8 mouse cellular contexts compared by ENCODE assay signal in genomic region chr10:127189116-127189650, GRCm38 (mm10). TPM values are rescaled to one million over a fixed set of nuclear protein-coding genes. Genes with fewer than 3 reads are reported as not detected.
DNase-seq lines count a peak whose midpoint lies in the region; ATAC-seq and TF ChIP-seq lines count a peak whose summit lies in the region.

No protein-coding gene starts in this region.

- DNase-seq in kidney, adult 9 months, result no peak
- DNase-seq in hindbrain, postnatal 0 days (ENCODE audit: low spot score), result peak; percentile 26
- peak; percentile 61 for DNase-seq in lung, postnatal 10 days
- peak; percentile 58 for DNase-seq in splenic B cell, adult 2 months (ENCODE audit: low read depth, low spot score)
- DNase-seq in yolk sac, embryonic 10.5 days (ENCODE audit: low spot score), result no peak

- peak overlapping the region; percentile 72 for H3K4me3 ChIP-seq in kidney, embryonic 15.5 days (replicated peaks)
- peak overlapping the region; percentile 56 for H3K4me3 ChIP-seq in brown adipose tissue, adult 24 weeks (ENCODE audit: insufficient read depth, low read depth, low read length)
- H3K4me3 ChIP-seq in forebrain, embryonic 16.5 days (replicated peaks; ENCODE audit: low read length), result peak overlapping the region; percentile 82
- H3K4me3 ChIP-seq in hindbrain, postnatal 0 days (ENCODE audit: low read length), result peak overlapping the region; percentile 59

- peak overlapping the region; percentile 78 for H3K9ac ChIP-seq in kidney, embryonic 15.5 days
- peak overlapping the region; percentile 93 for H3K9ac ChIP-seq in forebrain, embryonic 16.5 days (replicated peaks; ENCODE audit: low read depth, low read length)
- H3K9ac ChIP-seq in hindbrain, postnatal 0 days (replicated peaks; ENCODE audit: low read length), result peak overlapping the region; percentile 74

- WGBS in kidney, embryonic 15.5 days, result 2% methylated on average over 26 of the region's 26 CpGs
- under 1% methylated on average over 26 of the region's 26 CpGs for WGBS in forebrain, embryonic 16.5 days
- 3% methylated on average over 26 of the region's 26 CpGs for WGBS in hindbrain, postnatal 0 days

- ATAC-seq in kidney, embryonic 15.5 days (replicated peaks; ENCODE audit: low FRiP score), result no peak; the same call in none of the 2 replicates
- ATAC-seq in forebrain, embryonic 16.5 days, result peak; percentile 30
- ATAC-seq in hindbrain, postnatal 0 days, result peak; percentile 15; the same call in 1 of the 2 replicates

- H3K4me2 ChIP-seq in kidney, embryonic 15.5 days, result peak overlapping the region; percentile 94
- H3K4me2 ChIP-seq in forebrain, embryonic 16.5 days (ENCODE audit: low read length), result peak overlapping the region; percentile 92
- peak overlapping the region; percentile 98 for H3K4me2 ChIP-seq in hindbrain, postnatal 0 days (ENCODE audit: low read depth, low read length)

- H3K27me3 ChIP-seq in kidney, embryonic 15.5 days, result peaks cover 4% of the 10 kb centered on the region; the same call in 1 of the 2 replicates
- no peaks in the 10 kb centered on the region for H3K27me3 ChIP-seq in forebrain, embryonic 16.5 days (replicated peaks; ENCODE audit: control insufficient read depth, insufficient read depth, low read length)
- H3K27me3 ChIP-seq in hindbrain, postnatal 0 days (ENCODE audit: insufficient read depth, low read length), result no peaks in the 10 kb centered on the region
- peaks cover 6% of the 10 kb centered on the region for H3K27me3 ChIP-seq in splenic B cell, adult 2 months (ENCODE audit: control insufficient read depth, insufficient read depth, low read length, poor library complexity, severe bottlenecking)

- peaks cover 47% of the 10 kb centered on the region for H3K36me3 ChIP-seq in kidney, embryonic 15.5 days
- H3K36me3 ChIP-seq in forebrain, embryonic 16.5 days (ENCODE audit: control insufficient read depth, insufficient read depth), result peaks cover 4% of the 10 kb centered on the region; the same call in 1 of the 2 replicates
- H3K36me3 ChIP-seq in hindbrain, postnatal 0 days (ENCODE audit: insufficient read depth, low read length), result peaks cover 4% of the 10 kb centered on the region
- H3K36me3 ChIP-seq in splenic B cell, adult 2 months (ENCODE audit: control insufficient read depth, insufficient read depth, low read length, poor library complexity, severe bottlenecking), result no peaks in the 10 kb centered on the region

- peak overlapping the region; percentile 93 for H3K27ac ChIP-seq in kidney, embryonic 15.5 days
- peak overlapping the region; percentile 53 for H3K27ac ChIP-seq in brown adipose tissue, adult 24 weeks (replicated peaks; ENCODE audit: low read depth, low read length)
- H3K27ac ChIP-seq in forebrain, embryonic 16.5 days (ENCODE audit: low read length), result peak overlapping the region; percentile 88
- peak overlapping the region; percentile 51; the same call in 1 of the 2 replicates for H3K27ac ChIP-seq in hindbrain, postnatal 0 days

- no peaks in the 10 kb centered on the region for H3K9me3 ChIP-seq in kidney, embryonic 15.5 days (replicated peaks)
- H3K9me3 ChIP-seq in forebrain, embryonic 16.5 days (ENCODE audit: control insufficient read depth, low read length), result no peaks in the 10 kb centered on the region
- no peaks in the 10 kb centered on the region for H3K9me3 ChIP-seq in hindbrain, postnatal 0 days (ENCODE audit: low read length)

- H3K4me1 ChIP-seq in kidney, embryonic 15.5 days, result peaks cover 71% of the 10 kb centered on the region
- no peaks in the 10 kb centered on the region for H3K4me1 ChIP-seq in brown adipose tissue, adult 24 weeks (ENCODE audit: control insufficient read depth, insufficient read depth, insufficient read length, low read length)
- H3K4me1 ChIP-seq in forebrain, embryonic 16.5 days (replicated peaks; ENCODE audit: control insufficient read depth, insufficient read depth, low read length), result peaks cover 28% of the 10 kb centered on the region
- H3K4me1 ChIP-seq in hindbrain, postnatal 0 days (ENCODE audit: insufficient read depth, low read length), result peaks cover 8% of the 10 kb centered on the region

- no peak for TF ChIP-seq CTCF in hindbrain, postnatal 0 days (IDR thresholded peaks at IDR 0.05; ENCODE audit: low read depth)

RNA-seq across cellular contexts. Expression of gene Arhgef25, which starts 0.7 kb away (rescaled TPM):
- 40.6 and 52.6 TPM in 2 replicates for polyA plus RNA-seq in kidney, embryonic 15.5 days (2015; fragmentation: Nextera tagmentation; extraction: Ambion mirVana)
- 2.0 and 4.0 TPM in 2 replicates for polyA plus RNA-seq in brown adipose tissue, adult 24 weeks (2012; ENCODE audit: insufficient read depth, insufficient read length, missing spikeins)
- 32.3 and 33.0 TPM in 2 replicates for polyA plus RNA-seq in forebrain, embryonic 16.5 days (2015; fragmentation: Nextera tagmentation; extraction: Ambion mirVana)
- 61.0 and 65.4 TPM in 2 replicates for total RNA-seq in hindbrain, postnatal 0 days (2014; rRNA removed)
- 20.3 and 21.6 TPM in 2 replicates for polyA plus RNA-seq in hindbrain, postnatal 0 days (2015; fragmentation: Nextera tagmentation; extraction: Ambion mirVana)

RNA-seq across cellular contexts. Expression of gene Dtx3, which starts 6.3 kb away (rescaled TPM):
- polyA plus RNA-seq in kidney, embryonic 15.5 days (2015; fragmentation: Nextera tagmentation; extraction: Ambion mirVana), result 100 and 129 TPM in 2 replicates
- polyA plus RNA-seq in brown adipose tissue, adult 24 weeks (2012; ENCODE audit: insufficient read depth, insufficient read length, missing spikeins), result 5.0 and 5.8 TPM in 2 replicates
- 179 and 224 TPM in 2 replicates for polyA plus RNA-seq in forebrain, embryonic 16.5 days (2015; fragmentation: Nextera tagmentation; extraction: Ambion mirVana)
- total RNA-seq in hindbrain, postnatal 0 days (2014; rRNA removed), result 233 and 240 TPM in 2 replicates
- polyA plus RNA-seq in hindbrain, postnatal 0 days (2015; fragmentation: Nextera tagmentation; extraction: Ambion mirVana), result 170 and 185 TPM in 2 replicates

RNA-seq across cellular contexts. Expression of gene Slc26a10, which starts 8.7 kb away (rescaled TPM):
- 3.1 and 3.3 TPM in 2 replicates for polyA plus RNA-seq in kidney, embryonic 15.5 days (2015; fragmentation: Nextera tagmentation; extraction: Ambion mirVana)
- polyA plus RNA-seq in brown adipose tissue, adult 24 weeks (2012; ENCODE audit: insufficient read depth, insufficient read length, missing spikeins), result 1.0 and 4.8 TPM in 2 replicates
- 1.0 and 1.6 TPM in 2 replicates for polyA plus RNA-seq in forebrain, embryonic 16.5 days (2015; fragmentation: Nextera tagmentation; extraction: Ambion mirVana)
- 0.31 TPM in 1 of 2 replicates, not detected in the other for total RNA-seq in hindbrain, postnatal 0 days (2014; rRNA removed)
- 0.79 and 1.1 TPM in 2 replicates for polyA plus RNA-seq in hindbrain, postnatal 0 days (2015; fragmentation: Nextera tagmentation; extraction: Ambion mirVana)

RNA-seq across cellular contexts. Expression of gene Pip4k2c, which starts 22.2 kb away (rescaled TPM):
- polyA plus RNA-seq in kidney, embryonic 15.5 days (2015; fragmentation: Nextera tagmentation; extraction: Ambion mirVana), result 41.1 and 43.5 TPM in 2 replicates
- 15.4 and 18.5 TPM in 2 replicates for polyA plus RNA-seq in brown adipose tissue, adult 24 weeks (2012; ENCODE audit: insufficient read depth, insufficient read length, missing spikeins)
- 26.7 and 28.4 TPM in 2 replicates for polyA plus RNA-seq in forebrain, embryonic 16.5 days (2015; fragmentation: Nextera tagmentation; extraction: Ambion mirVana)
- 18.3 and 22.8 TPM in 2 replicates for total RNA-seq in hindbrain, postnatal 0 days (2014; rRNA removed)
- polyA plus RNA-seq in hindbrain, postnatal 0 days (2015; fragmentation: Nextera tagmentation; extraction: Ambion mirVana), result 19.9 and 20.2 TPM in 2 replicates

RNA-seq across cellular contexts. Expression of gene B4galnt1, which starts 24.2 kb away (rescaled TPM):
- 7.5 and 7.7 TPM in 2 replicates for polyA plus RNA-seq in kidney, embryonic 15.5 days (2015; fragmentation: Nextera tagmentation; extraction: Ambion mirVana)
- polyA plus RNA-seq in brown adipose tissue, adult 24 weeks (2012; ENCODE audit: insufficient read depth, insufficient read length, missing spikeins), result 0.95 and 1.8 TPM in 2 replicates
- polyA plus RNA-seq in forebrain, embryonic 16.5 days (2015; fragmentation: Nextera tagmentation; extraction: Ambion mirVana), result 41.5 and 45.8 TPM in 2 replicates
- 111 and 112 TPM in 2 replicates for total RNA-seq in hindbrain, postnatal 0 days (2014; rRNA removed)
- 56.7 and 65.3 TPM in 2 replicates for polyA plus RNA-seq in hindbrain, postnatal 0 days (2015; fragmentation: Nextera tagmentation; extraction: Ambion mirVana)

Comparison
In these comparisons a context has a peak if more than half of its experiments do, and no peak if none do; other contexts are left out.
1. DNase-seq: peak in hindbrain, postnatal 0 days (single experiment), lung, postnatal 10 days (single experiment) and splenic B cell, adult 2 months (single experiment); none in kidney, adult 9 months (single experiment) and yolk sac, embryonic 10.5 days (single experiment).
2. RNA of gene Dtx3, which starts 6.3 kb away (polyA plus RNA-seq): 179 to 224 TPM in forebrain, embryonic 16.5 days, 170 to 185 TPM in hindbrain, postnatal 0 days and 100 to 129 TPM in kidney, embryonic 15.5 days; 5.0 to 5.8 TPM in brown adipose tissue, adult 24 weeks; every median in the first group is over 10 times any median in the second.
3. Peak in every context shown above with its lines, with median percentiles within 50 percentile points of each other: H3K27ac ChIP-seq, H3K4me2 ChIP-seq, H3K4me3 ChIP-seq and H3K9ac ChIP-seq.